Mouse (Mus musculus): ENCODE measurements around the gene Gpr21.
"Not testable (repeated sequence)": the region's sequence is repeated elsewhere in the genome, so short reads cannot be mapped to it uniquely, and the experiment has no call there.

The Gpr21 gene

GRCm38 (mm10) chr2:37516030-37516710 is at the start of gene Gpr21:
Gene Gpr21 (plus strand): TSS chr2:37516332.
- no peak for DNase-seq

- DNase-seq, result no peak
These were observed 36.6 kb upstream of the Gpr21 start for GRCm38 (mm10) chr2:37479559-37479958.

GRCm38 (mm10) chr2:37480039-37480438 is 36.1 kb upstream of the Gpr21 start:
- no peak for DNase-seq

GRCm38 (mm10) chr2:37484165-37484564 is 32.0 kb upstream of the Gpr21 start:
- no peak for DNase-seq

- no peak for DNase-seq
These were observed 30.8 kb upstream of the Gpr21 start for GRCm38 (mm10) chr2:37485370-37485769.

GRCm38 (mm10) chr2:37486408-37486807 is 29.7 kb upstream of the Gpr21 start:
- no peak for DNase-seq

GRCm38 (mm10) chr2:37488956-37489355 is 27.2 kb upstream of the Gpr21 start:
- DNase-seq, result no peak

- no peak for DNase-seq
These were observed 18.8 kb upstream of the Gpr21 start for GRCm38 (mm10) chr2:37497321-37497720.

GRCm38 (mm10) chr2:37505856-37506255 is 10.3 kb upstream of the Gpr21 start:
- DNase-seq, result not testable (repeated sequence)

- DNase-seq, result no peak
These were observed 4.8 kb upstream of the Gpr21 start for GRCm38 (mm10) chr2:37511134-37511901.

- no peak for DNase-seq
These were observed 860 bp downstream of the Gpr21 start for GRCm38 (mm10) chr2:37516922-37517462.

GRCm38 (mm10) chr2:37518561-37519285 is 2.6 kb downstream of the Gpr21 start:
- DNase-seq, result no peak

- DNase-seq, result no peak
These were observed 3.1 kb downstream of the Gpr21 start for GRCm38 (mm10) chr2:37519286-37519640.

- no peak for DNase-seq
These were observed 11.5 kb downstream of the Gpr21 start for GRCm38 (mm10) chr2:37527587-37527986.

GRCm38 (mm10) chr2:37529397-37529796 is 13.3 kb downstream of the Gpr21 start:
- DNase-seq, result no peak

GRCm38 (mm10) chr2:37530766-37531165 is 14.6 kb downstream of the Gpr21 start:
- no peak for DNase-seq

GRCm38 (mm10) chr2:37531639-37532038 is 15.5 kb downstream of the Gpr21 start:
- no peak for DNase-seq

- peak; percentile 94 for DNase-seq
These were observed 33.3 kb downstream of the Gpr21 start for GRCm38 (mm10) chr2:37549346-37550012.

- DNase-seq, result no peak
These were observed 40.2 kb downstream of the Gpr21 start for GRCm38 (mm10) chr2:37556366-37556765.

- no peak for DNase-seq
These were observed 49.4 kb downstream of the Gpr21 start for GRCm38 (mm10) chr2:37565579-37565978.

GRCm38 (mm10) chr2:37566035-37566434 is 49.9 kb downstream of the Gpr21 start:
- no peak for DNase-seq

GRCm38 (mm10) chr2:37569888-37570287 is 53.8 kb downstream of the Gpr21 start:
- DNase-seq, result no peak

All from heart, adult 11 months (tissue).